Mouse (Mus musculus): ENCODE data around the gene Grm8. TPM values are rescaled to one million over a fixed set of nuclear protein-coding genes. Genes with fewer than 3 reads are reported as not detected.

Gene Grm8
- polyA plus RNA-seq (2014; fragmentation: Illumina TruSeq; extraction: RNeasy Lipid Tissue Mini Kit (QIAGEN cat#74804); ENCODE audit: low replicate concordance) = 0.11 TPM

GRCm38 (mm10) chr6:28135001-28135401 is at the start of gene Grm8:
Grm8 (minus strand) TSS chr6:28135178.

